Mouse (Mus musculus) intestine, embryonic 16.5 days (tissue): ENCODE measurements at regions not wholly inside any gene's neighbourhood (a gene's known extent, or its start where the extent isn't known, plus 50 kb on each side); places are given as distances from the start of the nearest gene placed in this dataset.

Experiments
- ATAC-seq: fragments of 200-750 bp; cut with Nextera tagmentation; 2 replicates; pipeline ENCODE4 v1.8.0; 2017; ENCODE audit warnings: moderate TSS enrichment, moderate library complexity
- H3K27ac ChIP-seq: fragments of 300-500 bp; sonication (generic); 2 replicates; pipeline ENCODE4 v1.5.1; 2014; ENCODE audit warnings: mild to moderate bottlenecking, low read length
- H3K27me3 ChIP-seq: fragments of 300-500 bp; sonication (generic); replicated peaks from 2 replicates; pipeline ENCODE4 v1.6.1; 2014; ENCODE audit warnings: low read length, control low read depth, mixed read lengths; ENCODE audit not compliant: control insufficient read depth, insufficient read depth
- H3K36me3 ChIP-seq: fragments of 300-500 bp; sonication (generic); 2 replicates; pipeline ENCODE4 v1.6.1; 2014; ENCODE audit warnings: low read length, control low read depth; ENCODE audit not compliant: control insufficient read depth, insufficient read depth
- H3K4me1 ChIP-seq: fragments of 300-500 bp; sonication (generic); 2 replicates; pipeline ENCODE4 v1.6.1; 2014; ENCODE audit warnings: low read length, control low read depth, mixed read lengths; ENCODE audit not compliant: control insufficient read depth, insufficient read depth
- H3K4me2 ChIP-seq: fragments of 300-500 bp; sonication (generic); 2 replicates; pipeline ENCODE4 v1.6.1; 2014; ENCODE audit warnings: low read depth, low read length, control low read depth
- H3K4me3 ChIP-seq: fragments of 300-500 bp; sonication (generic); 2 replicates; pipeline ENCODE4 v1.5.1; 2014; ENCODE audit warnings: mild to moderate bottlenecking, low read length
- H3K9ac ChIP-seq: fragments of 300-500 bp; sonication (generic); 2 replicates; pipeline ENCODE4 v1.6.1; 2014; ENCODE audit warnings: low read depth, low read length
- H3K9me3 ChIP-seq: fragments of 300-500 bp; sonication (generic); 2 replicates; pipeline ENCODE4 v1.6.1; 2016; ENCODE audit warnings: low read length, control low read depth; ENCODE audit not compliant: control insufficient read depth
- WGBS: fragments of 180-500 bp; shearing (Covaris S2); extraction: QIAGEN DNeasy Blood & Tissue Kit; methylation state at CpG from one replicate; pipeline ENCODE4 v1.1.7; 2014; 5-methylcytosine and 5-hydroxymethylcytosine counted together

GRCm38 (mm10) chr4:71663397-71663796, 94.4 kb downstream of the Gm11232 start:
- H3K9ac ChIP-seq: no peak overlapping the region
- H3K27ac ChIP-seq: no peak overlapping the region
- no peaks in the 10 kb centered on the region for H3K4me1 ChIP-seq
- no peak overlapping the region for H3K4me3 ChIP-seq
- H3K36me3 ChIP-seq: no peaks in the 10 kb centered on the region
- no peak for ATAC-seq
- H3K9me3 ChIP-seq: no peaks in the 10 kb centered on the region
- H3K4me2 ChIP-seq: no peak overlapping the region
- no peaks in the 10 kb centered on the region for H3K27me3 ChIP-seq

DNA sequence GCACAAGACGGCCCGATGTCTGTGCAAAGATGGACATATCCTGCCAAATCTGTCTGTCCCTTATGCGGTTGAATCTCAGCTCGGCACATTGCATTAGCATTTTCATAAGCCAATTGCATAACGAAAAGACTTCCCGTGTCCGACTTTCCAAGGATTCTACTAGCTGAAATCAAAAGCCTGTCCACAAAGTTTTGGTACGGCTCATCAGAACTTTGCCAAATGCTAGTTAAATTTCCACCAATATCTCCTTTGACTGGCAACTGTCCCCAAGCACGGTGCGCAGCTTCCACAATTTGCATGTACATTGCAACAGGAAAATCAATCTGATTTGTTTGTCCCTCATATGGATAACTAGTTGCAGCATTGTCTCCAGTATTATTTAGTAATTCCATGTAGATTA, 117.2 kb downstream of the Gm11232 start:
- H3K27ac ChIP-seq: no peak overlapping the region
- no peaks in the 10 kb centered on the region for H3K9me3 ChIP-seq
- WGBS: 96% methylated on average over 10 of the region's 10 CpGs
- no peak overlapping the region for H3K4me3 ChIP-seq
- H3K36me3 ChIP-seq: no peaks in the 10 kb centered on the region
- no peaks in the 10 kb centered on the region for H3K27me3 ChIP-seq
- ATAC-seq: no peak
- no peak overlapping the region for H3K9ac ChIP-seq
- no peaks in the 10 kb centered on the region for H3K4me1 ChIP-seq
- H3K4me2 ChIP-seq: no peak overlapping the region

DNA sequence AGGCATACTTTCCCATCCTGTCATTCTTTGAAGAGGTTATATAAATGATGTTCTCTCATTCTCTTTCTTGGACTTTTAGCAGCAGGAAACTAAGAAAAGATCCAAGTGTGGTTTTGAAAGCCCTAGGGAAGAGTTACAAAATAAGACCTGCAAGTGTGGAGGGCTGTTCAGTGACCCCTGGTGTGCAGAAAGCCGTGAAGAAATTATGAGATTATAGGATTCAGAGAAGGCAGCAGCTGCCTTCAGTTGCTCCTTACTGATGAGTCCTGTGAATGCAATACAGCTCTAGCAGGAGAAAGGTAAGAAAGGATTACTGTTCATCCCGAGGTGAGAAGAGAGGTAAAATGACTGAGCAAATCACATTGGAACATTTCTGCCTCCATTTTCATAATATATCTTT, 130.7 kb downstream of the Gm11232 start:
- Histone ChIP-seq H3K36me3 (no peaks in the 10 kb centered on the region), H3K9me3 (no peaks in the 10 kb centered on the region), H3K27ac (no peak overlapping the region), H3K4me1 (0 out of 2 replicates have a peak, but pooled peaks cover 3% of the 10 kb centered on the region), H3K4me3 (no peak overlapping the region), H3K9ac (no peak overlapping the region), H3K27me3 (no peaks in the 10 kb centered on the region), H3K4me2 (no peak overlapping the region)
- WGBS: 40% methylated on average over 2 of the region's 2 CpGs
- no peak for ATAC-seq

- Histone ChIP-seq H3K4me1 (0 out of 2 replicates have a peak, but pooled peaks cover 3% of the 10 kb centered on the region), H3K9ac (no peak overlapping the region), H3K27ac (no peak overlapping the region), H3K4me2 (no peak overlapping the region), H3K36me3 (no peaks in the 10 kb centered on the region), H3K9me3 (no peaks in the 10 kb centered on the region), H3K27me3 (no peaks in the 10 kb centered on the region), H3K4me3 (no peak overlapping the region)
- ATAC-seq: no peak
- 47% methylated on average over 1 of the region's 1 CpGs for WGBS
These were observed 131.1 kb downstream of the Gm11232 start for GRCm38 (mm10) chr4:71626626-71627025.

DNA sequence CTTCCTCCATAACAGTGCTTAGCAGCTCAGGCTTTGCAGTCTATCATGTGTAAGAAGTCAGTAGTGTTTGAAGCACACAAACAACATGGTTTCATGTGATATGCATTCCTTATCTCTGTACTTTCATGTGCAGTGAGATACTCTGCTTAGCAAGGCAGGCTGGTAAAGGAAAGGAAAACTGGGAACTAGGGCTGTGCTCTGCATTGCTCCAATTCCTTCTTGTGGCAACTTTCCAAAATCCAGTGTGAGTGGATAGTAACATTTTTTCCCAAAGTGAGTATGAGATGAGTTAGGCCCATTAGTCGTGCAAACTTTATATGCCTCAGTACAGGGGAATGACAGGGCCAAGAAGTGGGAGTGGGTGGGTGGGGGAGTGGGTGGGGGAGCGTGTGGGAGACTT, 133.0 kb downstream of the Gm11232 start:
- Histone ChIP-seq H3K4me3 (no peak overlapping the region), H3K9ac (no peak overlapping the region), H3K27ac (no peak overlapping the region), H3K4me1 (0 out of 2 replicates have a peak, but pooled peaks cover 3% of the 10 kb centered on the region), H3K36me3 (no peaks in the 10 kb centered on the region), H3K27me3 (no peaks in the 10 kb centered on the region), H3K9me3 (no peaks in the 10 kb centered on the region), H3K4me2 (no peak overlapping the region)
- WGBS: 63% methylated on average over 2 of the region's 2 CpGs
- ATAC-seq: no peak

DNA sequence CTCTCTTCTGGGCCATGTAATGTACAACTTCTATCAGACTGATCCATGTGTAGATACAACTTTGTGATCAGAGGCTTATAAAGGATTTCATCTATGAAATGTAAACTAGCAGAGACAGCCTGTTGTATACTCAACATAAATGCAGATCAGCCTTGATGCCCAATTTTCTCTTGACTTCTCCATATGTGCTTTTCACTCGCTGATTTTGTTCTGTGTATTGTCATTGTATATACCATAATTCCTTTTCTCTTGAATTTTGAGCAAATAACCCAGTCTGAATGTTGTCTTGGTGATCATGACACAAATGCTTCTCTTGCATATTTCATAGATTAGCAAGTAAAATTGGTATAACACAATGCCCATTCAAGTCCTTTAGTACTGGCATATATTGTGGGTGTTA, 144.0 kb downstream of the Gm11232 start:
- ATAC-seq: no peak
- Histone ChIP-seq H3K9me3 (no peaks in the 10 kb centered on the region), H3K4me2 (no peak overlapping the region), H3K4me3 (no peak overlapping the region), H3K36me3 (no peaks in the 10 kb centered on the region), H3K27ac (no peak overlapping the region), H3K9ac (no peak overlapping the region), H3K27me3 (no peaks in the 10 kb centered on the region), H3K4me1 (no peaks in the 10 kb centered on the region)
- WGBS: 81% methylated on average over 1 of the region's 1 CpGs

- Histone ChIP-seq H3K36me3 (no peaks in the 10 kb centered on the region), H3K27ac (no peak overlapping the region), H3K9ac (no peak overlapping the region), H3K9me3 (no peaks in the 10 kb centered on the region), H3K4me1 (no peaks in the 10 kb centered on the region), H3K4me3 (no peak overlapping the region), H3K27me3 (no peaks in the 10 kb centered on the region), H3K4me2 (no peak overlapping the region)
- 85% methylated on average over 2 of the region's 2 CpGs for WGBS
- no peak for ATAC-seq
These were observed 171.9 kb downstream of the Gm11232 start for GRCm38 (mm10) chr4:71585880-71586279.

DNA sequence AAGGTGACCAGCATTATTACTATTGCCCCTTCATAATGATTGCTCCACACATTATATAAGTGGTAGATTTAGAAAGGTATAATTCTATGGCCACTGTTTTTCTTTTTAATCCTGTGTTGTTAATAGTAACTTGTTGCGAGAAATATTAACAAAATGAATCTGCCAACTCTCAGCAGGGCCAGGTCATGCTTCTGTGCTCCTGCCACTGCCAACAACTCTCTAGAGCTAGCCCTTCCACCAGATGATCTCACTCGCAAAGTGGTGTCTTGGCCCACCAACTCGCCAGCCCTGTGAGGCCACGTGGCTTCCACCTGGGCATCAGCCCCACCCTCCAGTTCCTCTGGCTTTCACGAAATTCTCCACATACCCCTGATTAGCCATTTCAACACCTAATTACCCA, 197.1 kb downstream of the Gm11232 start:
- no peak overlapping the region for H3K27ac ChIP-seq
- no peak for ATAC-seq
- no peak overlapping the region for H3K9ac ChIP-seq
- H3K4me1 ChIP-seq: no peaks in the 10 kb centered on the region
- no peaks in the 10 kb centered on the region for H3K9me3 ChIP-seq
- H3K27me3 ChIP-seq: no peaks in the 10 kb centered on the region
- H3K4me2 ChIP-seq: no peak overlapping the region
- WGBS: 84% methylated on average over 5 of the region's 5 CpGs
- H3K4me3 ChIP-seq: no peak overlapping the region
- no peaks in the 10 kb centered on the region for H3K36me3 ChIP-seq

DNA sequence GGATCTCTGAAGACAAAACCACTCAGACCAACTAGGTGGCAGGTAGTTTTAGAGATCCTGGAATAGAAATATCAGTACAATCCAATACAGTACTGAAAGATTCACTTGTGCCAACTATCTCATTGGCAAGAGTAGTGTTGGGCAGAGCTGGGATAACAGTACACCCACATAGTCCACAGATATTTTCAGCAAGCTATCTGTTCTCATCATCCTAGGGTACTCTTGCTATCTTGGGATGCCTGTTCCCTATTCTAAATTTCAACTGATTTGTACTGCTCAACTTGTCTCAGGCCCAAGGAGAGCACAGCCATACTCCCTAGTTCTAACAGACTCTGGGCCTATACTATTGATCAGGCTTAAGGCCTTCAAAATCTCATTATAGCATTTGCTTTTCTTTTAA, 218.6 kb downstream of the Gm11232 start:
- H3K9me3 ChIP-seq: no peaks in the 10 kb centered on the region
- no peak overlapping the region for H3K4me3 ChIP-seq
- ATAC-seq: no peak
- H3K4me1 ChIP-seq: no peaks in the 10 kb centered on the region
- H3K4me2 ChIP-seq: no peak overlapping the region
- H3K36me3 ChIP-seq: no peaks in the 10 kb centered on the region
- H3K27me3 ChIP-seq: no peaks in the 10 kb centered on the region
- no peak overlapping the region for H3K9ac ChIP-seq
- H3K27ac ChIP-seq: no peak overlapping the region

- no peak overlapping the region for H3K27ac ChIP-seq
- WGBS: 43% methylated on average over 2 of the region's 2 CpGs
- H3K36me3 ChIP-seq: no peaks in the 10 kb centered on the region
- H3K4me2 ChIP-seq: no peak overlapping the region
- H3K9ac ChIP-seq: no peak overlapping the region
- H3K9me3 ChIP-seq: no peaks in the 10 kb centered on the region
- H3K4me3 ChIP-seq: no peak overlapping the region
- no peaks in the 10 kb centered on the region for H3K27me3 ChIP-seq
- no peaks in the 10 kb centered on the region for H3K4me1 ChIP-seq
- no peak for ATAC-seq
These were observed 219.8 kb downstream of the Gm11232 start for GRCm38 (mm10) chr4:71537971-71538370.
